Mouse (Mus musculus) kidney, adult 2 months (tissue): Measurements from ENCODE around the gene Chka.

Source experiments
- CTCF ChIP-seq: fragments of 200-500 bp; conservative IDR thresholded peaks from 2 replicates; pipeline ENCODE4 v1.5.1; 2011; ENCODE audit warnings: low read depth, mild to moderate bottlenecking, control low read depth, low read length, moderate library complexity, mixed read lengths; ENCODE audit not compliant: insufficient read depth, insufficient read length
- POLR2A ChIP-seq: fragments of 200-500 bp; IDR thresholded peaks from one replicate; pipeline ENCODE4 v1.6.1; 2011; ENCODE audit warnings: low read depth, low read length, control low read depth

DNA sequence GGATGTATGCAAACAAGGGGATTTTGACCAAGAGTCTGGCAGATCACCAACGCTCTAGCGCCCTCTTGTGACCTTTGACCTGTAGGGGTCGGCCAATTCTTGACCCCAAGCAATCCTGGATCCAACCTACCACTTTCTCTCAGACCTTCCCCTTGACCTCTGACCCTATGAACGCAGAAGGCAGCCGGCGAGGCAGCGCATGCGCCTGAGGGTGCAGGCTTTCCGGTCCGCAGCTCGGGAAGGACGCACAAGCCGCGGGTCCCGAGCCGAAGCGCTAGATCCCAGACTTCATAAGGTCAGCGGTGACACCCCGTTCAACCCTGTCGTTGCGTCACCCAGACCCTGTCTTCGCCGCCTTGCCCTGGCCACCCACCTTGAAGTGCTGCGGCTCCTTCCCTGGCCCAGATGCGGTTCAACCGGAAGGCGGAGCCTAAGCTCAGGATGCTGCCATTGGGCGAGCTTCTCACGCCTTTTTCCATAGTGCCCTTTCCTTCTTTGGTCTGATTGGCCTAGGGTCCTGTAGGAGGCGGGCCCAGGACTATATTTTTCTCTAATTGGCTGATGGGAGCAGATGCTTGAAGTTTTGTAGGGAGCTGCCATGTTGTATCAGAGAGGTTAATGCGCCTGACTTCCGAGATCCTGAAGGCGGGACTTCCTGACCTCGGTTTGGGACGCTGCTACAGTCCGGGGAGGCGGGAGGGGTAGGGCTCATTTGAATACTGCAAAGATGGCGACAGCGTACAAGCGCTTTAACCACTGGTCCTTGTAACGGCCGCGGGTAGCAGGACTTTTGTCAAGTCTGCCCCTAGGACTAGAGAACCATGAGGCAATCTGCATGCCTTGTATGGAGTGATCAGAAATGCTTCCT, 61.0 kb downstream of the Chka start, which contains the start of gene Ndufs8:
- TF ChIP-seq POLR2A (peak; percentile 87), CTCF (0 out of 2 replicates have a peak, but pooled peaks have one; percentile 9)
